Mouse (Mus musculus): ENCODE data around the gene Dmrt3.

- TF ChIP-seq CTCF (IDR thresholded peaks at IDR 0.05; ENCODE audit: low read depth, low read length): no peak
- TF ChIP-seq POLR2A (IDR thresholded peaks at IDR 0.05; ENCODE audit: insufficient read depth, low read length): no peak
Observed at GRCm38 (mm10) chr19:25601966-25602365, 8.1 kb upstream of the Dmrt3 start.
